Mouse (Mus musculus) neural tube, embryonic 13.5 days (tissue): ENCODE data around the gene Scfd1. TPM values are rescaled to one million over a fixed set of nuclear protein-coding genes. Genes with fewer than 3 reads are reported as not detected.

Experiments
- ATAC-seq: fragments of 200-750 bp; cut with Nextera tagmentation; 2 replicates; pipeline ENCODE4 v1.8.0; 2017; ENCODE audit warnings: low read depth, mild to moderate bottlenecking, moderate TSS enrichment, moderate library complexity
- H3K27ac ChIP-seq: fragments of 300-500 bp; sonication (generic); replicated peaks from 2 replicates; pipeline ENCODE4 v1.5.1; 2015; ENCODE audit warnings: moderate library complexity, mild to moderate bottlenecking, inconsistent platforms
- H3K27me3 ChIP-seq: fragments of 300-500 bp; sonication (generic); 2 replicates; pipeline ENCODE4 v1.6.1; 2015; ENCODE audit warnings: mild to moderate bottlenecking, inconsistent platforms
- H3K36me3 ChIP-seq: fragments of 300-500 bp; sonication (generic); 2 replicates; pipeline ENCODE4 v1.6.1; 2015; ENCODE audit warnings: mild to moderate bottlenecking, inconsistent platforms
- H3K4me1 ChIP-seq: fragments of 300-500 bp; sonication (generic); replicated peaks from 2 replicates; pipeline ENCODE4 v1.6.1; 2015; ENCODE audit warnings: inconsistent platforms
- H3K4me2 ChIP-seq: fragments of 300-500 bp; sonication (generic); 2 replicates; pipeline ENCODE4 v1.6.1; 2015; ENCODE audit warnings: inconsistent platforms, mild to moderate bottlenecking, moderate library complexity
- H3K4me3 ChIP-seq: fragments of 300-500 bp; sonication (generic); 2 replicates; pipeline ENCODE4 v1.5.1; 2015; ENCODE audit warnings: mild to moderate bottlenecking, inconsistent platforms
- H3K9ac ChIP-seq: fragments of 300-500 bp; sonication (generic); 2 replicates; pipeline ENCODE4 v1.6.1; 2015; ENCODE audit warnings: moderate library complexity, mild to moderate bottlenecking, inconsistent platforms
- H3K9me3 ChIP-seq: fragments of 300-500 bp; sonication (generic); 2 replicates; pipeline ENCODE4 v1.6.1; 2016; ENCODE audit warnings: inconsistent platforms
- WGBS: fragments of 180-500 bp; shearing (Covaris S2); methylation state at CpG from one replicate; pipeline ENCODE4 v1.1.7; 2015; 5-methylcytosine and 5-hydroxymethylcytosine counted together
- polyA plus RNA-seq: library from polyadenylated mRNA; unstranded; fragments of >200 nt; fragmentation: Nextera tagmentation; extraction: Ambion mirVana; gene quantifications from 2 replicates; pipeline ENCODE4 v1.2.1, GENCODE M21; 2015

Scfd1 gene
- polyA plus RNA-seq, 1 experiment from 2014 or later, result 77.2 TPM

GRCm38 (mm10) chr12:51403987-51404586 is 26.8 kb downstream of the Scfd1 start:
- no peaks in the 10 kb centered on the region for H3K27me3 ChIP-seq
- no peak overlapping the region for H3K27ac ChIP-seq
- WGBS, result 59% methylated on average over 4 of the region's 4 CpGs
- peaks cover 60% of the 10 kb centered on the region for H3K36me3 ChIP-seq
- no peaks in the 10 kb centered on the region for H3K9me3 ChIP-seq
- H3K4me2 ChIP-seq, result no peak overlapping the region
- no peak overlapping the region for H3K4me3 ChIP-seq
- H3K4me1 ChIP-seq, result no peaks in the 10 kb centered on the region
- H3K9ac ChIP-seq, result no peak overlapping the region
- ATAC-seq, result no peak

- Histone ChIP-seq H3K9me3 (no peaks in the 10 kb centered on the region), H3K9ac (no peak overlapping the region), H3K27me3 (no peaks in the 10 kb centered on the region), H3K4me2 (no peak overlapping the region), H3K4me3 (no peak overlapping the region), H3K4me1 (no peaks in the 10 kb centered on the region), H3K36me3 (peaks cover 55% of the 10 kb centered on the region), H3K27ac (no peak overlapping the region)
- ATAC-seq, result no peak
- WGBS, result 92% methylated on average over 4 of the region's 4 CpGs
Measured at GRCm38 (mm10) chr12:51411362-51411761, 34.1 kb downstream of the Scfd1 start.

GRCm38 (mm10) chr12:51437541-51437940 is 60.2 kb downstream of the Scfd1 start:
- no peak overlapping the region for H3K9ac ChIP-seq
- no peak overlapping the region for H3K4me2 ChIP-seq
- no peak overlapping the region for H3K27ac ChIP-seq
- no peak overlapping the region for H3K4me3 ChIP-seq
- no peaks in the 10 kb centered on the region for H3K4me1 ChIP-seq
- no peak for ATAC-seq
- 81% methylated on average over 2 of the region's 2 CpGs for WGBS
- H3K36me3 ChIP-seq, result peaks cover 72% of the 10 kb centered on the region
- no peaks in the 10 kb centered on the region for H3K9me3 ChIP-seq
- H3K27me3 ChIP-seq, result no peaks in the 10 kb centered on the region

- H3K9ac ChIP-seq, result no peak overlapping the region
- H3K4me3 ChIP-seq, result no peak overlapping the region
- H3K27ac ChIP-seq, result no peak overlapping the region
- WGBS, result 93% methylated on average over 2 of the region's 2 CpGs
- H3K36me3 ChIP-seq, result peaks cover 65% of the 10 kb centered on the region
- H3K4me1 ChIP-seq, result no peaks in the 10 kb centered on the region
- ATAC-seq, result no peak
- H3K9me3 ChIP-seq, result no peaks in the 10 kb centered on the region
- no peaks in the 10 kb centered on the region for H3K27me3 ChIP-seq
- no peak overlapping the region for H3K4me2 ChIP-seq
Measured at GRCm38 (mm10) chr12:51438311-51438710, 61.0 kb downstream of the Scfd1 start.

GRCm38 (mm10) chr12:51449303-51449702 is 72.0 kb downstream of the Scfd1 start:
- Histone ChIP-seq H3K27me3 (no peaks in the 10 kb centered on the region), H3K4me1 (no peaks in the 10 kb centered on the region), H3K9me3 (no peaks in the 10 kb centered on the region), H3K4me2 (no peak overlapping the region), H3K36me3 (peaks cover 61% of the 10 kb centered on the region), H3K4me3 (no peak overlapping the region), H3K9ac (no peak overlapping the region), H3K27ac (no peak overlapping the region)
- WGBS, result 91% methylated on average over 2 of the region's 2 CpGs
- no peak for ATAC-seq

- Histone ChIP-seq H3K4me2 (no peak overlapping the region), H3K9ac (no peak overlapping the region), H3K27ac (no peak overlapping the region), H3K27me3 (no peaks in the 10 kb centered on the region), H3K9me3 (no peaks in the 10 kb centered on the region), H3K4me1 (no peaks in the 10 kb centered on the region), H3K36me3 (no peaks in the 10 kb centered on the region), H3K4me3 (no peak overlapping the region)
- no peak for ATAC-seq
- WGBS, result 93% methylated on average over 4 of the region's 4 CpGs
Measured at GRCm38 (mm10) chr12:51470881-51471280, 93.6 kb downstream of the Scfd1 start.

- WGBS, result 97% methylated on average over 2 of the region's 2 CpGs
- no peaks in the 10 kb centered on the region for H3K9me3 ChIP-seq
- no peaks in the 10 kb centered on the region for H3K36me3 ChIP-seq
- no peak overlapping the region for H3K27ac ChIP-seq
- no peak overlapping the region for H3K4me2 ChIP-seq
- H3K4me3 ChIP-seq, result no peak overlapping the region
- no peaks in the 10 kb centered on the region for H3K27me3 ChIP-seq
- ATAC-seq, result no peak
- H3K9ac ChIP-seq, result no peak overlapping the region
- H3K4me1 ChIP-seq, result no peaks in the 10 kb centered on the region
Measured at GRCm38 (mm10) chr12:51481246-51481645, 103.9 kb downstream of the Scfd1 start.

- Histone ChIP-seq H3K9ac (no peak overlapping the region), H3K27me3 (no peaks in the 10 kb centered on the region), H3K36me3 (no peaks in the 10 kb centered on the region), H3K4me2 (no peak overlapping the region), H3K4me3 (no peak overlapping the region), H3K9me3 (no peaks in the 10 kb centered on the region), H3K27ac (no peak overlapping the region), H3K4me1 (no peaks in the 10 kb centered on the region)
- WGBS, result 74% methylated on average over 7 of the region's 7 CpGs
- ATAC-seq, result no peak
Measured at GRCm38 (mm10) chr12:51492040-51492439, 114.7 kb downstream of the Scfd1 start.

GRCm38 (mm10) chr12:51493476-51493875 is 116.2 kb downstream of the Scfd1 start:
- Histone ChIP-seq H3K27ac (no peak overlapping the region), H3K4me2 (no peak overlapping the region), H3K27me3 (no peaks in the 10 kb centered on the region), H3K4me1 (no peaks in the 10 kb centered on the region), H3K9ac (no peak overlapping the region), H3K36me3 (no peaks in the 10 kb centered on the region), H3K9me3 (no peaks in the 10 kb centered on the region), H3K4me3 (no peak overlapping the region)
- no peak for ATAC-seq
- 94% methylated on average over 11 of the region's 11 CpGs for WGBS

- Histone ChIP-seq H3K4me2 (no peak overlapping the region), H3K9ac (no peak overlapping the region), H3K27ac (no peak overlapping the region), H3K4me3 (no peak overlapping the region), H3K27me3 (no peaks in the 10 kb centered on the region), H3K4me1 (no peaks in the 10 kb centered on the region), H3K9me3 (no peaks in the 10 kb centered on the region), H3K36me3 (no peaks in the 10 kb centered on the region)
- ATAC-seq, result no peak
- 93% methylated on average over 20 of the region's 20 CpGs for WGBS
Measured at GRCm38 (mm10) chr12:51494641-51495040, 117.3 kb downstream of the Scfd1 start.

Other genes starting within 250 kb of the Scfd1 start
- gene G2e3, start 29.4 kb upstream of the Scfd1 start, polyA plus RNA-seq, result 18.0 and 24.8 TPM in 2 replicates
- gene Coch, start 215.8 kb downstream of the Scfd1 start, polyA plus RNA-seq, result 8.6 and 11.5 TPM in 2 replicates